Mouse (Mus musculus): Measurements from ENCODE around the gene Kdm2a. TPM values are rescaled to one million over a fixed set of nuclear protein-coding genes. Genes with fewer than 3 reads are reported as not detected.
A peak's percentile ranks its signal among the peaks of the same experiment; 100 is the strongest.

Kdm2a gene
- polyA plus RNA-seq, 1 experiment: 210 TPM

- no peak for DNase-seq
- H3K4me1 ChIP-seq (replicated peaks; ENCODE audit: control insufficient read depth, insufficient read depth, low read length): 0 out of 2 replicates have a peak, but pooled peaks cover 3% of the 10 kb centered on the region
- no peak overlapping the region for H3K27ac ChIP-seq (ENCODE audit: control insufficient read depth, insufficient read depth, low read length)
- WGBS: 94% methylated on average over 1 of the region's 1 CpGs
- H3K4me3 ChIP-seq (ENCODE audit: control insufficient read depth, insufficient read depth, low read length): no peak overlapping the region
- H3K36me3 ChIP-seq (ENCODE audit: control insufficient read depth, insufficient read depth, low read length): no peaks in the 10 kb centered on the region
- TF ChIP-seq CTCF (IDR thresholded peaks at IDR 0.05; ENCODE audit: borderline replicate concordance, control insufficient read depth, extremely low read depth, insufficient read depth, low read length, poor library complexity) (no peak), POLR2A (IDR thresholded peaks at IDR 0.05; ENCODE audit: control insufficient read depth, extremely low read depth, insufficient read depth, low read length, poor library complexity) (no peak)
- no peaks in the 10 kb centered on the region; the same call in 1 of the 2 replicates for H3K27me3 ChIP-seq (ENCODE audit: control insufficient read depth, insufficient read depth, low read length)
Observed at GRCm38 (mm10) chr19:4433756-4434155, 35.7 kb upstream of the Kdm2a start.

- no peaks in the 10 kb centered on the region for H3K4me1 ChIP-seq (replicated peaks; ENCODE audit: control insufficient read depth, insufficient read depth, low read length)
- no peak for DNase-seq
- TF ChIP-seq POLR2A (IDR thresholded peaks at IDR 0.05; ENCODE audit: control insufficient read depth, extremely low read depth, insufficient read depth, low read length, poor library complexity) (no peak), CTCF (IDR thresholded peaks at IDR 0.05; ENCODE audit: borderline replicate concordance, control insufficient read depth, extremely low read depth, insufficient read depth, low read length, poor library complexity) (no peak)
- H3K27me3 ChIP-seq (ENCODE audit: control insufficient read depth, insufficient read depth, low read length): no peaks in the 10 kb centered on the region
- H3K36me3 ChIP-seq (ENCODE audit: control insufficient read depth, insufficient read depth, low read length): no peaks in the 10 kb centered on the region
- no peak overlapping the region for H3K4me3 ChIP-seq (ENCODE audit: control insufficient read depth, insufficient read depth, low read length)
- WGBS: 94% methylated on average over 4 of the region's 4 CpGs
- no peak overlapping the region for H3K27ac ChIP-seq (ENCODE audit: control insufficient read depth, insufficient read depth, low read length)
Observed at GRCm38 (mm10) chr19:4430091-4430620, 32.1 kb upstream of the Kdm2a start.

GRCm38 (mm10) chr19:4425610-4426366 lies 27.7 kb upstream of the Kdm2a start:
- no peaks in the 10 kb centered on the region for H3K4me1 ChIP-seq (replicated peaks; ENCODE audit: control insufficient read depth, insufficient read depth, low read length)
- H3K36me3 ChIP-seq (ENCODE audit: control insufficient read depth, insufficient read depth, low read length): no peaks in the 10 kb centered on the region
- WGBS: 71% methylated on average over 19 of the region's 19 CpGs
- no peaks in the 10 kb centered on the region for H3K27me3 ChIP-seq (ENCODE audit: control insufficient read depth, insufficient read depth, low read length)
- no peak overlapping the region for H3K27ac ChIP-seq (ENCODE audit: control insufficient read depth, insufficient read depth, low read length)
- TF ChIP-seq POLR2A (IDR thresholded peaks at IDR 0.05; ENCODE audit: control insufficient read depth, extremely low read depth, insufficient read depth, low read length, poor library complexity) (no peak), CTCF (IDR thresholded peaks at IDR 0.05; ENCODE audit: borderline replicate concordance, control insufficient read depth, extremely low read depth, insufficient read depth, low read length, poor library complexity) (peak; percentile 70; the same call in 1 of the 2 replicates)
- no peak overlapping the region for H3K4me3 ChIP-seq (ENCODE audit: control insufficient read depth, insufficient read depth, low read length)
- DNase-seq: peak; percentile 24

GRCm38 (mm10) chr19:4423021-4423420 lies 24.9 kb upstream of the Kdm2a start:
- no peak overlapping the region for H3K27ac ChIP-seq (ENCODE audit: control insufficient read depth, insufficient read depth, low read length)
- no peak for DNase-seq
- 81% methylated on average over 3 of the region's 3 CpGs for WGBS

GRCm38 (mm10) chr19:4422581-4422980 lies 24.5 kb upstream of the Kdm2a start:
- no peak for TF ChIP-seq POLR2A (IDR thresholded peaks at IDR 0.05; ENCODE audit: control insufficient read depth, extremely low read depth, insufficient read depth, low read length, poor library complexity)
- TF ChIP-seq CTCF (IDR thresholded peaks at IDR 0.05; ENCODE audit: borderline replicate concordance, control insufficient read depth, extremely low read depth, insufficient read depth, low read length, poor library complexity): no peak
- WGBS: 97% methylated on average over 3 of the region's 3 CpGs
- H3K27ac ChIP-seq (ENCODE audit: control insufficient read depth, insufficient read depth, low read length): no peak overlapping the region
- no peak for DNase-seq
- no peak overlapping the region for H3K4me3 ChIP-seq (ENCODE audit: control insufficient read depth, insufficient read depth, low read length)
- H3K27me3 ChIP-seq (ENCODE audit: control insufficient read depth, insufficient read depth, low read length): no peaks in the 10 kb centered on the region
- no peaks in the 10 kb centered on the region for H3K36me3 ChIP-seq (ENCODE audit: control insufficient read depth, insufficient read depth, low read length)
- H3K4me1 ChIP-seq (replicated peaks; ENCODE audit: control insufficient read depth, insufficient read depth, low read length): no peaks in the 10 kb centered on the region

More at GRCm38 (mm10) chr19:4423021-4423420, 24.9 kb upstream of the Kdm2a start:
- Histone ChIP-seq H3K4me3 (ENCODE audit: control insufficient read depth, insufficient read depth, low read length) (no peak overlapping the region), H3K27me3 (ENCODE audit: control insufficient read depth, insufficient read depth, low read length) (no peaks in the 10 kb centered on the region), H3K4me1 (replicated peaks; ENCODE audit: control insufficient read depth, insufficient read depth, low read length) (no peaks in the 10 kb centered on the region), H3K36me3 (ENCODE audit: control insufficient read depth, insufficient read depth, low read length) (no peaks in the 10 kb centered on the region)
- no peak for TF ChIP-seq CTCF (IDR thresholded peaks at IDR 0.05; ENCODE audit: borderline replicate concordance, control insufficient read depth, extremely low read depth, insufficient read depth, low read length, poor library complexity)
- TF ChIP-seq POLR2A (IDR thresholded peaks at IDR 0.05; ENCODE audit: control insufficient read depth, extremely low read depth, insufficient read depth, low read length, poor library complexity): no peak

GRCm38 (mm10) chr19:4420153-4420910 lies 22.2 kb upstream of the Kdm2a start:
- 82% methylated on average over 8 of the region's 8 CpGs for WGBS
- DNase-seq: no peak
- no peaks in the 10 kb centered on the region for H3K36me3 ChIP-seq (ENCODE audit: control insufficient read depth, insufficient read depth, low read length)
- H3K27ac ChIP-seq (ENCODE audit: control insufficient read depth, insufficient read depth, low read length): no peak overlapping the region
- no peaks in the 10 kb centered on the region for H3K27me3 ChIP-seq (ENCODE audit: control insufficient read depth, insufficient read depth, low read length)
- no peak for TF ChIP-seq POLR2A (IDR thresholded peaks at IDR 0.05; ENCODE audit: control insufficient read depth, extremely low read depth, insufficient read depth, low read length, poor library complexity)
- TF ChIP-seq CTCF (IDR thresholded peaks at IDR 0.05; ENCODE audit: borderline replicate concordance, control insufficient read depth, extremely low read depth, insufficient read depth, low read length, poor library complexity): no peak
- H3K4me3 ChIP-seq (ENCODE audit: control insufficient read depth, insufficient read depth, low read length): no peak overlapping the region
- H3K4me1 ChIP-seq (replicated peaks; ENCODE audit: control insufficient read depth, insufficient read depth, low read length): no peaks in the 10 kb centered on the region
